Mouse (Mus musculus) CD4-positive helper T cell, adult 2 months (primary cell): ENCODE results near the gene Stxbp5.

Source experiments
- DNase-seq: peaks from one replicate; pipeline ENCODE4 v3.0.0-alpha.2; 2012; ENCODE audit warnings: low read depth, missing footprints, low spot score

Gene Stxbp5

GRCm38 (mm10) chr10:9859476-9859875 is 41.4 kb downstream of the Stxbp5 start:
- no peak for DNase-seq

- DNase-seq = no peak
Measured at GRCm38 (mm10) chr10:9857850-9858249, 43.0 kb downstream of the Stxbp5 start.

DNA sequence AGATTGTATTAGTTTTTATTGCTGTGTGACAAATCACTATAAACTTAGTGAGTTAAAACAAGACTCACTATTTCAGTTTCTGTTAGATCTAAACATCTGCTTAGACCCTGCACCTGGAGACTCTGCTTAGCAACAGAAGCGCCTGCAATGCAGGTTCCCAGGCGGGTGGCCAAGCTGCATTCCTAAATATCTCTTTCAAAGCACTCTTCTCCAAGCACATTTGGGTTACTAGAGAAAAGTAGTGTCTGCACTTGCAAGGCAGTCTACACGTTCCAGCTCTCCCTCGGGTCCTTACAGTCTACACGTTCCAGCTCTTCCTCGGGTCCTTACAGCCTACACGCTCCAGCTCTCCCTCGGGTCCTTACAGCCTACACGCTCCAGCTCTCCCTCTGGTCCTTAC is 44.1 kb downstream of the Stxbp5 start:
- DNase-seq = no peak

DNA sequence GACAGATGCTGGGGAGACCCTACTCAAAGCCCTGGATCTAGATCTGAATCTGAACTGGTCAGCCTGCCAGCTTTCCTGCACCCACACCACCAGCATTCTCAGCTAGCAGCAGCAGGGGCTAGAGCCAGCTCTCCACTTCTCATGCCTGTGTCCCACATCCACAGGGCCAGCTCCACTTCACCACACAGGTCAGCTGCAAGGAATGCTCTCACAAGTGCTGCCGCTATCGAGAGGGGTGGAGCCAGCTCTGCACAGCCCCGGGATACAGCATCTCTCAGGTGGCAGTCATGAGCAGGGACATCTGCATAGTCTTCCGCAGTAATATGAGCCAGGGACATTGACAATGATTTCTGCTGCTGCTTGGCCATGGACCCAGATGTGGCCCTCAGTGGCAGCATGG is 54.5 kb downstream of the Stxbp5 start:
- DNase-seq = no peak

- DNase-seq = no peak
Measured at GRCm38 (mm10) chr10:9839408-9839807, 61.5 kb downstream of the Stxbp5 start.

DNA sequence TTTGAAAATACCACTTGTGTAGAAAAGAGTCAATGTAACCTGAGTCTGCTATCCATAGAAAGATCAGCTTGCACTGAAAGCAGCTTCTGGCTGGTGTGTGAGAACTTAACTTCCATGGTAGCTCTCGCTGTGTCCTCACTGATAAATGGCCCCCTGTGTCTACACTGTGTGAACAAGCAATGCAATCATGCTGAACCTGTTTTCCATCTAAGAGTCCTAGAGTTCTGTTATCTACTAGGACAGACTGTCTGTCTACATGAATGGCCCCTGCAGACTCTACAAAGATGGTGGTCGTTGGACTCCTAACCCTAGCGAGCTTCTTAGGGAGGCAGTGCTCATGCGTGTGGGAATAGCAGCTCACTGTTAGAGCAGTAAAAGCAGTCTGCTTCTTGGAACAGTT is 65.9 kb downstream of the Stxbp5 start:
- DNase-seq = no peak

- no peak for DNase-seq
Measured at GRCm38 (mm10) chr10:9832937-9833336, 67.9 kb downstream of the Stxbp5 start.

DNA sequence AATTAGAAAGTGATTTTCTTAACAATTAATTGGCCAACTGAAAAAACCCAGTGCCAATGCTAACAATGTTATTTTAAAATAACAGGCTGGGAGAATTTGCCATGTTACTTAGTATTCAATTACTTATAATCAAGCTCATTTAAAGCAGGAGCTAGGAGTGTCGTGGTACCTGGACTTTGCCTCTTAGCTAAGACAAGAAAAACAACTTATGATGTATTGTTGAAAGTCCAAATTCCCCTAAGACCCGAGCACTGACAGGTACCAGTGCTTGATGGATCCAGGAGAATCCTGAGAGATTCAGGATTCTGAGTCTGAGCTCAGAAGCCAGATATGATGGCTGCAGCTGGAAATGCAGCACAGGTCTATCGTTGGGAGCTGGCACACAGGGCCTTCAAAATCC is 71.1 kb downstream of the Stxbp5 start:
- DNase-seq = no peak

GRCm38 (mm10) chr10:9821299-9821698 is 79.6 kb downstream of the Stxbp5 start:
- DNase-seq = peak; percentile 55

- no peak for DNase-seq
Measured at GRCm38 (mm10) chr10:9818574-9818973, 82.3 kb downstream of the Stxbp5 start.

DNA sequence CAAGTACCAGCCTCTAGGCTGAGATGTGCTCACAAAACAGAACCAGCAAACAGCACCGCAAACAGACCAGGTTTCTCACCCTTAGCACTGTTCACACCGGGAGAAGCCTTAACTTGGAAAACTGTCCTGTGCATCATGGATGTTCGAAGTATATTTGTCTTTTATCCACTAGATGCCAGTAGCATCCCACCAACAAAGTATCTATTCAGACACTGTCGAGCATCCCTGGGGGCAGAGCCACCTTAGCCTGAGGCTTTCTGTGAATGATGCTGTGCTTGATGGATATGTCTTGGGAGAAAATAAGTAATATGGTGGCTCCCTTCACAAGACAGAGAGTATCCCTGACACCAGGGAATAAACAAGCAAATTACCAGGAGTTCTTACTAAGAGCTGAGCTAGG is 87.0 kb downstream of the Stxbp5 start:
- DNase-seq = no peak

- DNase-seq = no peak
Measured at GRCm38 (mm10) chr10:9807596-9807995, 93.3 kb downstream of the Stxbp5 start.

DNA sequence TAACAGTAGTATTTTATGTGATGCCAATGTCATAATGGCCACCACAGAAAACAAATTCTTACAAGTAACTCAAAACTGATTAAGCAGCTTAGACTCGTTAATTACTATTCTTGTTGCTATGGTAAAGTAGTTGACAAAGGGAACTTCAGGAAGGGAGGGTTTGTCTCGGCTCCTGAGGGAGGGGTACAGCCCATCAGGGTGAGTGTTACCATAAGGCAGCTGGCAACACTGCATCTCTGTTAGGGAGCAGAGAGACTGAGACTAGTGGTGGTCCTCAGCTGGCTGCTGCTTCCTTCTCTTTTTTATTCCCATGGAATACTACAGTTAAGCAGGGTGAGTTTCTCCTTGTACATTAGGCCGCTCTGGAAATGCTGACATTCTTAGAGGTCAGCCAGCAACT is 95.5 kb downstream of the Stxbp5 start:
- DNase-seq = no peak

- DNase-seq = no peak
Measured at GRCm38 (mm10) chr10:9803126-9803525, 97.8 kb downstream of the Stxbp5 start.

- no peak for DNase-seq
Measured at GRCm38 (mm10) chr10:9801571-9801970, 99.3 kb downstream of the Stxbp5 start.

DNA sequence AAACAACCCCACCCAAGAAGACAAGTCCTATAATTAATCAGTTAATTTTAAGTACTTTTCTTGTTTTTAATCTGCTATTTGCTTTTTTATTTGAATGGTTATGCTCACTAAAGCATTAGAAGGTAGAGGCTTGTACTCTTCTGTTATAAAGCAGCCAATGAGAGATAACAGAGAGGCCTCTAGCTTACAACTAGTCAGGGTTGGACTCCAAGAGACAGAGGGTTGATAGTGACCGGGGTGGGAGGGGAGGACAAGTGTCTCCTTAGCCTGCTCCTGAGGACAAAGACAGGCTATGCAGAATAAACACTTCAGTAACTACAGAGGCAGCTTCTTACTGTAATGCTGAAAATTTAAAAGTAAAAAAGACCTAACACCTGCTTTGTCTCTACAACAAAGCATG is 101.8 kb downstream of the Stxbp5 start:
- DNase-seq = no peak

- DNase-seq = no peak
Measured at GRCm38 (mm10) chr10:9796429-9796828, 104.5 kb downstream of the Stxbp5 start.

DNA sequence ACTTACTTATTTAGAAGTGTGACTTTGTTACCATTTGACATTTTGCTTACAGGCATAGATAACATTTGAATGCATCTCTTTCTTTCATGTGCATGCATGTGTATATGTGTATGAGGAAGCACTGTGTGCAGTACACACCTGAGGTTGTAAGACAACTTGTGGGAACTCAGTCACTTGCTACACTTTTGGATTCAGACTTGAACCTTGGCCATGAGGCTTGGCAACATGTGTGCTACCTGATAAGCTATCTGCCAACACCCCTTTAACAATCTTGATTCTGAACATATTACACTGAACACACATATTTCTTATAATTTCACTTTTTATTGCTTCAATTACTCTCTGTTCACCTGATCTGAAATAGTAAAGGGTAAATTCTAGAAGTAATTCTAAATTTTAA is 106.5 kb downstream of the Stxbp5 start:
- no peak for DNase-seq

- no peak for DNase-seq
Measured at GRCm38 (mm10) chr10:9790947-9791346, 109.9 kb downstream of the Stxbp5 start.

DNA sequence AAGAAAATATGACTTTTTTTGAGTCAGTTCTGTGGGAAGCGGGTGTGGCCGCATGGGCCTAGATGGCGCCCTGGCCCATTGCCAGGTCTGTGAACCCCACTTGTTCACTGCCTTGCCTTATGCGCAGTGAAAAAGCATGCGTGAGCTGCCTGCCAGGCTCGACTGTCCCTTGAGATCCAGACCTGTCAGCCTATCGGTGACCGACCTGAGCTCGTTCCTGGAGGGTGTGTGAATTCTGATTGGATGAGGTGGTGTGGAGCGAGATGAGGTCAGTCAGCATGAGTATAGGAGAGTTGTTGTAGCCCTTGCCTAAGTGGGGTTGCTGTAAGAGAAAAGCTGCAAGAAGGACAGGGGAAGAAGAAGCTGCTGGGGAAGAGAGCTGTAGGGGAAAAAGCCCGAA is 114.4 kb downstream of the Stxbp5 start:
- no peak for DNase-seq

DNA sequence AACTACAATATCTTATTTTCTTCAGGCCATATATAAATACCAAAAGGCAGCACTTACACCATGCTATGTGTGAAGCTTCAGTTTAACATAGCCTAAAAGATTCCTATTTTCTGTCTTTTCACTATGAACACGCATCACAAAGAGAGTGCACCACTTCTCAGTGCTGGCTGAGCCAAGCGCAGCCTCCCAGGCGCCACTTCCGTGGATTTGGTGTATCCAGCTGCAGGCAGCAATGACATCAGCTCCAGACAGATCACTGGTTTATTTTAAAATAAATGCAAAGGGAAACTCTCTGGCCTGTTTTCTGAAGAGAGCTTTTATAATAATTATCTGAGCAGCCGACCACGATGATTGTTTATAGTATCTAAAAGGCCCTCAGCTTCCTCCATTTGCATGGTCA is 115.2 kb downstream of the Stxbp5 start:
- DNase-seq = no peak

- no peak for DNase-seq
Measured at GRCm38 (mm10) chr10:9779864-9780263, 121.0 kb downstream of the Stxbp5 start.

DNA sequence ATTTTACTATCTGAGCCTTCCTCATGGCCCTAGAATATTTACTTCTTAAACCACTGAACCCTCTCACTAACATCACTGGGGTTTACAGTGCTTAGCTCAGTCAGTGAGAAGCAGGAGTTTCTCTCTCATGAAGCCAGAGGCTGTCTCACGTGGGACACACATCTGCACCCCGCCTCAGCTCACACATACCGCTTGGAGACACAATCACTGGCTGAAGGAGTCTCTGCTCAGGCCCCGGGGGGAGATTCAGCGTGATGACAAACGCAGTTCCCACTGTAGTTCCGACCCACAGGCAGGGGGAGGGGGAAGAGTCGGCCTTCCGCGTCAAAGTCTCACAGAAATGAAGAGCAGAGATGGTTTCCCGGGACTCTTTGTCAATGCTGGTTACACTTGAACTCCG is 130.6 kb downstream of the Stxbp5 start:
- DNase-seq = no peak

DNA sequence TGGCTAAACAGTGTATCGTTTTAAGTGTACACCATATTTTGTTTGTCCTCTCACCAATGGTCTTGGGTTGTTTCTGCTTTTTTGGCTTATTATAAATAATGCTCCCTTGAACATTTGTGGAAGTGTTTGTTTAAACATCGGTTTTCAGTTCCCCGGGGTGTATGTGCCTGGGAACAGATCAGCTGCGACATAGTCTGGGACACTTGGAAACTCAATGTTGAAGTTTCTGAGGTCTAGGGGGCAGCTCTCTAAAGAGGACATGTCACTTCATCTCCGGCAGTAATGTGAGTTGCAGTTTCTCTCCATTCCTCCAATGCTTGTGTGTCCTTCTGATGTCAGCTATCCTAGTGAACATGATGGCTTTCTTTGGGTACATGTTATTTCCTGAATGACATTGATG is 137.0 kb downstream of the Stxbp5 start:
- DNase-seq = no peak

DNA sequence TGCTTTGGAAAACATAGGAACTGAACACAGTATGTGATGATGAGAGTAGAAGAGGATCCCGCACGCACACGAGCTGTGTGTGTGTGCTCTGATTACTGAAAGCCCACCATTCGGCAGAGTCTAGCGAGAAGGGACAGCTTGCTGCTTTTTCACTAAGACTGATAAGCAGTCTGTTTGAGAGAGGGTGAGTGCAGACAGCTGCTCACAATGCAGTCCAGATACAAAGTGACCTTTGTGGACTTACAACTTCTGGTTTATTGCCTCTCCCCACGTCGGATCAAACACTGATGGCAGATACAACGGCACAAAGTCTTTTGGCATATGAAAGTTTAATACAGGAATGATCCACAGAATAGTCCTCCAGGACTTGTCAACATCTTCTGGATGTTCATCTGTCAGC is 140.6 kb downstream of the Stxbp5 start:
- no peak for DNase-seq
